Mouse (Mus musculus): ENCODE results near the gene Daam1.
"Not testable (repeated sequence)": the region's sequence is repeated elsewhere in the genome, so short reads cannot be mapped to it uniquely, and the experiment has no call there.

Daam1 gene

DNA sequence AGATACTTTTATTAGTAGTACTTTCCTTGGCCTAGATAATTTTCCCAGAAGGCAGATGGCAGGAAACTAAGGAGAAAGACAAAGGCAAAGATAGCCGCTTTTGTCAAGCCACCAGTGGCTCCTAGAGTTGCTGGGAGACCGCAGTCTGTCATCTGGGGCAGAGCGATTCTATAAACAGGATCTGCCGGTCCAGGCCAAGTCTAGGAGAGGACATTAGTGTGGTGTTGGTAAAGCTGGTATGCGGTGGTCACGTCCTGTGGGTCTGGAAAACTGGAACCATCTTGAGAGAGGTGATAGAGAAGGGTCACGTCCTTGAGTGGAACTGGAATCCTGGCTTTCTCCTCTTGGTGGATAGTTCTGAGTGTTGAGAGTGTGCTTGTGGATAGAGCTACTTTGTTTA is 3.2 kb downstream of the Daam1 start:
- no peak for DNase-seq (ENCODE audit: low spot score in 2 of 2)

DNA sequence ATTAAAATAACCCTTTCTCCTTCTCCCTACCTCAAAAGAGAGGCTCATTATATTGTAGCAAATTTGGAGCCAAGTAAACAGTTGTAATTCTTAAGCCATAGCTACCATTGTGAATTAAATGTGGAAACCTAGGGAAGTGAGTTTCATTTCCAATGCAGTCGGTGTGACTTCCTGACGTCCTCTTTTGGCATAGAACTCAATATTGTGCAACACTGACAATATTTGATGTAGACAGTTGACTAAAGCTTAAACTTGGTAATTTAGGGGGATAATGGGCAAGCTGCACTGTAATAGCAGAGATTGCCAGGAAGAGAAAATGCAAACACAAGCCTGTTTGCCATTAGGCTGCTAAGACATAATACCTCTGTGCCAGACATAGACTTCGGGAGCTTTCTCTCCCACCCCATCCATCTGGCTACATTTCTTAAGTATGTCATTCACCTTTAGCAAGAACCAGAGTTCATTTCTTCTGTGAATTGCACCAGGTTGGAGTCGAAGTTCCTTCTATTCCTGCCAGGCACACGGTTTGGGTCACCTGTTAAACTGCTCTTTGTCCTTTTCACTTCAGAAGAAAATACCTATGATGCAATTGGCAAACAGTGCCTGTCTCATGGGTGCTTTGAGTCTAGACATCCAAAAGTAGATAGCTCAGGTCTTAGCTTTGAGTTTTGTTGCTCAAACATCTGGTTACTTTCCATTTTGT is 5.2 kb downstream of the Daam1 start:
- DNase-seq (ENCODE audit: low spot score in 2 of 2): no peak

DNA sequence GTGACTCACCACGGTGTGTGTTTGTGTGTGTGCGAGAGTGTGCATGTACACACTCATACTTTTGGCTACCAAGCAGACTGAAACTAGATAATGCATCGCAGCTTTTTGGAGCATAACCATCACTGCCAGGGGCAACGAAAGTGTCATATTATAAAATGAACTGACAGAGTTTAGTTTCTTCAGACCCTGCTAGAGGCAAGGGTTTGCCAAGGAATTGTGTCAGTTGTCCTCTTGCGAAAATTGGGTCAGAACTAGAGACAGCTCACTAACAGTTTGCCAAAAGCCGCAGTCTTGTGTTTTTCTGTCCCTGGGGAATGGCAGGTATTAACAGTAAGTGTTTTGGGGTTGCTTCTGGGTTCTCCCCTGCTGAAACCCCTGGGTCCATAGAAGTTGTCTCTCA is 5.9 kb downstream of the Daam1 start:
- no peak for DNase-seq (ENCODE audit: low spot score in 2 of 2)

DNA sequence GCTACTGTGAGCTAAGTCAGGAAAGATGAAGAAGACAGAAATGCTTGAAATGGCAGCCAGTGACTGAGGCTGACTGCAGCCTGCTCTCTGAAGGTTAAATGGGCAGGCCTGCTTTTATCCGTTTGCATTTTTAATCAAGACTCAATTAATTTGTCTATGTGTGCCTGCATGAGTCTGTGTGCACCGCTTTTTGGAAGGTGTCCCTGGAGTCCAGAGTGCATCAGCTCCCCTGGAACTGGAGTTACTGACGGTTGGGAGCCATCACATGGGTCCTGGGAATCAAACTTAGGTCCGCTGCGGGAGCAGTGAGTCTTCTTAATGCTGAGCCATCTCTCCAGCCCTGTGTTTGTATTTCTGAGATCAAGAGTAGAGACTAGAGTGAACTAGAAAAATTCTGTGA is 6.7 kb downstream of the Daam1 start:
- no peak for DNase-seq (ENCODE audit: low spot score in 2 of 2)

DNA sequence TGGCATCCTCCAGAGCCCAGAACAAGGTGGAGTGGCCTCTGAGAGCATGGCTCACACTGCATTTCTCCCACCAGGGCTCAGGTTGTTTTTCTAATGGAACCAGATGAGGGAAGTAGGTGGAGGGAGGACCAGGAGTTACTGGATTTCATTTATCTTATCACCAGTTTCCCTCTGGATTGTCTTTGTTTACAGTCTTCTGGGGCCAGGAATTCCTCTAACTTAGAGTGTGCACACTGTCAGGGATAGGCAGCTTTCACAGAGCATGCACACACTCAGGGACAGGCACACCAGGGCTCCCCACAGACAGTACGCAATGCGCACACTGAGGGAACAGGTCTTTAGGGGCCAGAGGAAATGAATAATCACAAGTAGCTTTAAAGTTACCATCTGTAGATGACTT is 7.4 kb downstream of the Daam1 start:
- no peak for DNase-seq (ENCODE audit: low spot score in 2 of 2)

DNA sequence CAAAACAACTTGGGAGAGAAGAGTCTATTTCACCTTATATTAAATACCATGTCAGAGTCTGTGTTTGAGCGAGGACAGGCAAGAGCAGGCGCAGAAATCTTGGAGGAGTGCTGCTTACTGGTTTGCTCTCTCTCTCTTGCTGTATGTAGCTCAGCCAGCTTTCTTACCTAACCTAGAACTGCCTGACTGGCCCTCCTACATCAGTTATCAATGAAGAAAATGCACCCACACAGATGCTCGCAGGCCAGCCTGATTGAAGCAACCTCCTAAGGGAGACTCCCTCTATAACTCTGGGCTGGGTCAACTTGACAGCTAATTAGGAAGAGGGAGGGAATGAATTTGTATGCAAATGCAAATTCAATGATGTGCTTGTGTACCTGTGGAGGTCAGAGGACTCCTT is 8.8 kb downstream of the Daam1 start:
- DNase-seq (ENCODE audit: low spot score in 2 of 2): no peak

DNA sequence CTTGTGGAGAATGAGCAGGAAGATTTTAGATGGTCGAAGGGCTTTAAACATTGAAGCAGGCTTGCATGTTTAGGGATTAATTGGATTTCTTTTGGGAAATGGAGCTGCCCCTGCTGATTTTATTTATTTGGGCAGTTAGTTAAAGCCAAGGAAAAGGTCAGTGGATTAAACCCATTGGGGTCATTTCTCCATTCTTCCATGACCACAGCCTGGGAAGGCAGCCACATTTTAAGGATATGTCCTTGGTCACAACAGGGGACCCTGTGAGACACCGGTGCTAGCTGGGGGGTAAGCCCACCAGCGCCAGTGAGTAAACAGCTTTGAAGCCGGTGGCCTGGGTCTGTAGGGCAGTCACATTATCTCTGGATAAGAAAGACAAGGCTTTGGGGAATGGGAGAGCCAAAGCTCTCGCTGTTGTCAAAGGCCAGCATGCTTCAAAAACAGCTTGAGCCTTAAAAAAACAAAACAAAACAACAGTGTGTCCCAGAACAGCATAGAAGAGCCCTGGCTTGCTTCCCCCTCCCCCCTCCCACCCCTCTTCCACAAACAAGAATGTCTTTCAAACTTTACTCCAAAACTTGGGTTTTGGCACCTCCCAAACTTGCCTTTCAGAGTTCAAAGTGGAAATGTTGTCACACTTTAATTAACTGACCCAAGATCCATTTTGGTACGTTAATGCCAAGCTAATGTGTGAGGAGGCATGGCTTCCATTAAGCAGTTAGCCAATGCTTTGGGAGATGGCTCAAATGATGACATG is 9.7 kb downstream of the Daam1 start:
- DNase-seq (ENCODE audit: low spot score in 2 of 2): no peak

DNA sequence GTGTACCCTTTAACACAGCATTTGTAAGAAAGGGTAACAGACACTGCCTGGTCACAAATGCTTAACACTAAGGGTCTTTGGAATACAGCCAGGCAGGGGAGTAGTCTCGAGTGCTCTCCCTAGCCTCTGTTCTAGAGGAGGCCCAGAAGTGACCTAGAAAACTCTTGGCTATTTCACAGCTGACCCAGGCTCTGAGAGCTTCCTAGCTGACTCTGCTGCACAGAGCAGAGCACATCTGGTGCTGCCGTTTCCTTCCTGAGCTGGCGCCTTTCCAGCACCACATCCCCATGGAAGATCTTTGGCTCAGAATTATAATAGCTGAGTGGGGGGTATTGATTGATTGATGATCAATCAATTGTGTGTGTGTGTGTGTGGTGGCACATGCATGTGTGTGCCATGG is 11.1 kb downstream of the Daam1 start:
- DNase-seq (ENCODE audit: low spot score in 2 of 2): no peak

DNA sequence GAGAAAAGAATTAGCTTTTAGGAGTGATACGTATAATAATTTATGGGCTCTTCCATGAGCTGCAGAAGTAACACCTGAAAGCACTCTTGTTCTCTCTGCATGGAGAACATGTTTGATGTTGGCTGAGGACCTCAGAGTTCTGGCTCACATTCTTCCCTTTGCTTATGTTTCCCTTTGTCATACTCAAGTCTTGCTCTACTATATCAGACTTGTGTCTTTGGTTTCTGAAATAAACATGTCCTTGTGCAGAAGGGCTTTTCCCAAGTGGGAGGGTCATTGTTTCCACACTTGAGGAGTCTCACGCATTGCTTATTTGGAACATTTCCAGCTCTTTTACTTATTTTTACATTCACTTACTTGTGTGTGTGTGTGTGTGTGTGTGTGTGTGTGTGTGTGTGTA is 11.7 kb downstream of the Daam1 start:
- no peak for DNase-seq (ENCODE audit: low spot score in 2 of 2)

DNA sequence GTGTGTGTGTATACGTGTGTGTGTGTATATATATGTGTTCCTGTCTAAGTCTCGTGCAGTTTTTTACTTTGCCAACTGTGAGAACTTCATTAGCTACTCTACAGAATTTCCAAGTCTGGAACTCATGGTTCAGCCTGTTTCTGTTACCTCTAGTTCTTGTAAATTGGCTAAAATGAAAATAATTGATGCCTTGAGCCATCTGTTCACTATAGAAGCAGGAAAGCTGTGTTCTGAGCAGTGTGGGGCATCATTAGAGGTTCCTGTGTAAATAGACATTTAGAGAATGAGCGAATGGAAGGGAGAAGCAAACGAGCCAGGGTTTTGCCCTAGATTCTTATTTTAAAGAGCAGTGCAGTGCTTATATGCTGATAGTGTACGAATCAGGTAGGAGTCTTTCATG is 14.6 kb downstream of the Daam1 start:
- no peak for DNase-seq (ENCODE audit: low spot score in 2 of 2)

DNA sequence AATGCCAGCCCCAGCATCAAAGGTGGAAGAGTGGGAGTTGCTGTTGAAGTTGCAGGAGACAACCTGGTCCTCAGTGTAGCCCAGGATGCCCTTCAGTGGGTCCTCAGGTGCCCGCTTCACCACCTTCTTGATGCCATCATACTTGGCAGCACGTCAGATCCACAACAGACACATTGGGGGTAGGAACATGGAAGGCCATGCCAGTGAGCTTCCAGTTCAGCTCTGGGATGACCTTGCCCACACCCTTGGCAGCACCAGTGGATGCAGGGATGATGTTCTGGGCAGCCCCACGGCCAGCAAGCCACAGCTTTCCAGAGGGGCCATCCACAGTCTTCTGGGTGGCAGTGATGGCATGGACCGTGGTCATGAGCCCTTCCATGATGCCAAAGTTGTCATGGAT is 15.5 kb downstream of the Daam1 start:
- DNase-seq (ENCODE audit: low spot score in 2 of 2): not testable (repeated sequence)

DNA sequence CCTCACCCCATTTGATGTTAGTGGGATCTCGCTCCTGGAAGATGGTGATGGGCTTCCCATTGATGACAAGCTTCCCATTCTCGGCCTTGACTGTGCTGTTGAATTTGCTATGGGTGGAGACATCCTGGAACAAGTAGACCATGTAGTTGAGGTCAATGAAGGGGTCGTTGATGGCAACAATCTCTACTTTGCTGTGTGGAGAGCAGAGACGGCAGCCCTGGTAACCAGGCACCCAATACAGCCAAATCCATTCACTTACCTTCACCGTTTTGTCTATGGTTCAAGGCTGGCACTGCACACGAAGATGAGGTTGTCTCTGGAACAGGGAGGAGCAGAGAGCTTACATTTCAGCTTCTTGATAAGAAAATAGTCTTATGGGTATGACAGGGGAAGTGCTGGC is 16.1 kb downstream of the Daam1 start:
- not testable (repeated sequence) for DNase-seq (ENCODE audit: low spot score in 2 of 2)

DNA sequence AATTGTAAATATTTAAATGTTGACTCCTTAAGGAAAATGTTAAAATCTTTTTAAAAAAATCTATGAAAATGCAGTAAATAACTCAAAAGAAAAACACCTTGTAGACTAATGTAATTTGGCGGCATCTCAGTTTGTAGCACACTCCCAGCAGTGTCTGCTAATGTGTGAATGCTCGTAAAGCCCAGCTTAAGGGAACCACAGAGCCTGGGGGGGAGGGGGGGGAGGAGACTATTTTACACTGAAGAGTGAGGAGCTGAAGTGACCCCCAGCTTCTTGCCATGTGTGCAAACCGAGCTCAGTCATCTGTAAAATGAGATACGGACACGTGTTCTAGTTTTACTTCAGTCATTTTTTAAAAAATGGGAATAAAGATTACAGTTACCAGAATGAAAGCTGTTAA is 16.7 kb downstream of the Daam1 start:
- no peak for DNase-seq (ENCODE audit: low spot score in 2 of 2)

DNA sequence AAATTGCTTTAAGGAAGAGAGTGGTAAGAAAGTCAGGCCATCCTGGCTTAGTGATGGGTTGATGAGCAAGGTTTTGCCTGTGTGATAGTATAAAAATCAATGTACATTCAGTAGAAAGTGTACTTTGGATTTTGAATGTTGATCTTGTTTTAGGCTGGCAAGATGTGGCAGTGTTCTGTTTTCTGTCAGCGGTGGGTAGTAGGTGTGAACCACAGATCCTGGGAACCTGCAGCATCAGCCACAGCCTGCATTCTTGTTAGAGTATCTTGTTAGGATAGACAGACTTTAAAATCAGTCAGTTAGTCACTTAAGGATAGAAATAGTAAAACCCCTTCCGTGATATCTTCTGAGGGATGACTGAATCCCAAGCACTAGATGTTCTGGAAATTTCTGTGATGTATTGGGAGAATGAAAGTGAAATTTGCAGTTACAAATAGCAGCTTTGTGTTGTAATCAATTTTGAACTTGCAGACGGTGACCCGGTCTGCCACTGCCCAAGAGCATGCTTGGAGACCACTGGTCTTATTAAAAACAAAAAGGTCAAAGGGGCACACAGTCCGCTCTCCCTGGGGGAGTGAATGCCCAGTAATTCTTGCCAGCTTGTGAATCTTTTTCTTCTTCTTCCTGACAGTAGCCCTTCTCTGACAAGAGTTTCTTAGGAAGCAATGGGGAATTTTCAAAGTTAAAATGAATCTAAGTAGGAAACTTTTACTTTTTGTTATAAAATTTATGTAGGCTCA is 17.3 kb downstream of the Daam1 start:
- no peak for DNase-seq (ENCODE audit: low spot score in 2 of 2)

DNA sequence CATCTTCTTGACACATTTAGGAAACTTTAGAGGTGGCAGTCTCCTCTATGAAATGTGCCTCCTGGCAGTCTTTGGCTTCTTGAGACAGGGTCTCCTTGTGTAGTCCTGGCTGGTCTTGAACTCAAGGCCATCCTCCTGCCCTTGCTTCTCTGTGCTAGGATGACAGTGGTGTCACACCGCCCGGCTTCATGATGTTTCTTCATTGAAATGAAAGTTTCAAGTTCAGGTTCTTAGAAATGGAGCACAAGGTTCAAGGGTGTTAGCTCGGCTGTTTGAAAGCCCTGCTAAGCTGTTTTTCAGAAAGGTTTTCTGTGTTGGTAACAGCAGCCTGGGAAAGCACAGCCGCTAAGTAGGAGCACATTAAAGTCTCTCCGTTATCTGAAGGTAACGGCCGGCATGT is 18.2 kb downstream of the Daam1 start:
- DNase-seq (ENCODE audit: low spot score in 2 of 2): no peak

DNA sequence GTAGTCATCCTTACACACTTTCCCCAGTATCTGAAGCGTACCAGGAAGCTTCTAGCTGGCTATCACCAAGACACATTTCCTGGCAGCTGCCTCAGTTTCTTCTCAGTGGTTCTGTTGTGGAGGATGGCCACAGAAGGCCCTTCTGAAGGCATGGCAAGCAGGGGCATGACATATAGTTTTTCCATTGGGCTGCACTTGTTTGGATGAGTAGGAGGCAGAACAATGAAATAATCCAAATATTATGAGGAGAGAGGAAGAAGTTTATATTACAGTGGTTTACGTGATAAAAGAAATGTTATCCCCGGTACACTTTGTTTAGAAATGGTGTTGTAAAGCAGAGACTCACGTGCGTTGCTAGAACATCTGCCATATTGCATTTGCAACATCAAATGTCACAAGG is 19.3 kb downstream of the Daam1 start:
- no peak for DNase-seq (ENCODE audit: low spot score in 2 of 2)

DNA sequence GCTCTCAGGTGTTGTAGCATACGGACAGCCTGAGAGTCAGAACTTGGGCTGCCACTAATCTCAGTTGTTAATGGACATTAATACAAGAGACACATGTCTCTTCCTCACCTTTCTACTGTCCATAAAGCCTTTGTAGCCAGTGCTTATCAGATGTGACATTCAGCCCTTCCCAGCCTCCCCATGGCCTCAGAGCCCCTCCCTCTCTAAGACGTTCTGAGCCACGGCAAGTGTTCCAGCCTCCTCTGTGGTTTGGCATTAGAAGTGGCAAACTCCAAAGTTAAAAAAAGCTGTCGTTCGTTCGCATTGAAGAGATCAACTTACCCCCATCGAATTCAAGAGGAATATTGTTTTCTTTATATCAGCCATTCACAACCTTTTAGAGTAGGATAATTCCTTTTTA is 21.8 kb downstream of the Daam1 start:
- no peak for DNase-seq (ENCODE audit: low spot score in 2 of 2)

DNA sequence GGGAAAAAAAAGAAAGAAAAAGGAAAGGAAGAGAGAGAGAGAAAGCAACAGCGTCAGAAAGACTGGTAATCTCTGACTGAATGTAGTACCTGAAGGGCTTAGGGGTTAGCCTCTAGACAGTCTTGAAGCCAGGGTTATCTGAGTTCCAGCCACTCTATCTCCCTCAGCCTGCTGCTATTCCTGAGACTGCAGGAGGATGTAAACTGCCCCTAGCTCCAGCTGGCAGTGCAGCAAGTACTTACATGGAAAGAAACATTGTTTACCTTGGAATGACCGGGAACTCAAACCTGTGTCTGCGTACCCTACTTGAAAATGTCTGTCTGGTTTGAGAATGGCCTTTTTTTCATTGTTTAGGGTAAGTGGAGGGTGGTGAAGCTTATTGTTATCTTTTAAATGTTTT is 22.8 kb downstream of the Daam1 start:
- no peak for DNase-seq (ENCODE audit: low spot score in 2 of 2)

DNA sequence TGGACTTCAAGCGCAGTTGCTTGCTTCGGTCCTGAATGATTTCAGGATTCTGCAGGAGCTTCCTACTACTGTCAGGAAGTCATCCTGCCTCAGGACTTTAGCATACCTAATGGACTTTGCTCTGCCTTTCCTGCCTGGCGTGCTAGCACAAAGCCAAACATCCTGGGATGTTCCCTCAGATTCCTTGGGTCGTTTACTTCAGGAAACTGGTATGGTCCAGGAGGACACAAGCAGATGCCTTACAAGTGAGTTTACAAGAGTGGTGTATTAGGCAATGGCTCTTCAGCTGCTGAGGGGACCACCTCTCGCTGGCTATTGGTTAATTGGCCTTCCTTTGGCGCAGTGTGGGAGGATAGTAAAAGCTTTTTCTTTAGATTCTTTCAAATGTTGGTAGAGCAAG is 23.3 kb downstream of the Daam1 start:
- DNase-seq (ENCODE audit: low spot score in 2 of 2): no peak

DNA sequence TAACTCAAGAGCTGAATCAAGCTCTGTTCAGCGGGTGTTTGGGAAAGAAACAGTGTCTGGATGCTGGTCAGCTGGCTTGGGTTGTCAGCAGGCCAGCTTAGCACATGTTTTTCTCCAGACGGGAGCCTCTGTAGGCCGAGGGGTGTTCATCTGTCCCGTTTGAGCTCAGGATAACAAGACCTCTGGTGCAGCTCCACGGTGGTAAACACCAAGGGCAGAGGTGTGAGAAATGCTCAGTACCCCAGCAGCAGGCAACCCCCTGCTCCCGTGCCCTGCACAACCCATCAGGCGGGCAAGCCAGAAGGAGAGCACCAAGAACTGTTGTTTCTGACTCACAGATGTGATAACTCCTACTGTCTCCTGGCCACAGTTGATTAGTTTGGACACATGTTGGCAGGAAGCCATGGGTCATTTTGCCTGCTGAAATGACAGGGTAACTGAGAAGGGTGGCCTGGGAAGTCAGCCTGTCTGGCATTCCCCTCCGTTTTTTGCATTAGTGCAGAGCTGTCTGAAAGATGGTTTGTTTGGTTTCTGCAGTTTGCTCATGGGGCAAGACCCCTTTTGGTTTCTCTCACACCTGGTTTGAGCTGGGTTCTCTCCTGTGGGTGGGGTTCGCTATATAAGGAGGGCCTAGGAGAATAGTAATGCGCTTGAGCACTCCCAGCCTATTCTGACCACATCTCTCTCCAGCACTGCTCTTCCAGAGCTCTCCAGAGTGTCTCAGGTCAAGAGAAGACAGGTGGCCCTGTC is 25.0 kb downstream of the Daam1 start:
- DNase-seq (ENCODE audit: low spot score in 2 of 2): no peak

DNA sequence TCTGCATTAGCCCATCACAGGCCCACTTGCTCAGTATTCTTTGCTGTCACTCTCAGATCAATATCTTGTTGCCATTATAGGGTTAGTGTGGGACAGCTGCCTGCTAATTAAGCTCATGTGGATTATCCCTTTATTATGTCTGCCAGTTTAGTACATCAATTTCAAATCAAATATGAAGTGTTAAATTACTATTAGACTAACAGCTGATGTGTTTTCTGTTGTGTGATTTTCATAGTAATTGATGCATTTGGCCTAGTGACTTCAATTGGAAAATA is 25.5 kb downstream of the Daam1 start:
- DNase-seq (ENCODE audit: low spot score in 2 of 2): no peak

DNA sequence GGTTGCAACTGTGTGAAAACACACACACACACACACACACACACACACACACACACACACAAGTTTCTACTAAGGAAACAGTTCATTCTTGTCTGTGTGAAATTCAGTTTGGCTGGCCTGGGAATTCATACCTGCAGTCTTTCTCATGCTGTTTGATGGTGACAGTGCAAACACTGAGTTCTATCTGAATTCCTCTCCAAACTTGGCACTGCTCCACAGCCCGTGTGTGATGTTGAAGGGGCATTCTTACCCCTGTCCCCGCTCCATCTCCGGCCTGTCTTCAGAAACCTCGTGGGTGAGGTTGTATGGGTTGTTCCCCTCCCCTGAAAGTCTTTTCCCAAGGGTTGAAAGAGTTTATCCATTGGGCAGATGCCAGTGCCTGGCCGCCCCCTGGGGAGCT is 28.2 kb downstream of the Daam1 start:
- DNase-seq (ENCODE audit: low spot score in 2 of 2): no peak

Data from spleen, postnatal 10 days (tissue).